In genomic region chr4:45407703-45408334, GRCm38 (mm10) we compare ENCODE assay signal across 8 mouse cellular contexts. TPM values are rescaled to one million over a fixed set of nuclear protein-coding genes. Genes with fewer than 3 reads are reported as not detected.
DNase-seq lines count a peak whose midpoint lies in the region; ATAC-seq and TF ChIP-seq lines count a peak whose summit lies in the region.

No protein-coding gene starts in this region.

- no peak for ATAC-seq in embryonic facial prominence, embryonic 12.5 days (ENCODE audit: insufficient number of reproducible peaks, insufficient read depth, low FRiP score, low TSS enrichment)
- peak; percentile 7; the same call in 1 of the 2 replicates for ATAC-seq in intestine, postnatal 0 days

- H3K9ac ChIP-seq in embryonic facial prominence, embryonic 12.5 days, result peak overlapping the region; percentile 90
- peak overlapping the region; percentile 98 for H3K9ac ChIP-seq in intestine, postnatal 0 days (ENCODE audit: low read depth, low read length)

- intact Hi-C loops in gastrocnemius, adult 2 months (cut with DNase I), result loop anchor here (10.0 kb wide), 1 partner anchor 393 kb away; the partner anchor contains the start of genes Polr1e and Zbtb5
- intact Hi-C loops in left cerebral cortex, postnatal 10 days (cut with DNase I), result no loop called here

- peak overlapping the region; percentile 97 for H3K27ac ChIP-seq in gastrocnemius, adult 2 months
- H3K27ac ChIP-seq in embryonic facial prominence, embryonic 12.5 days, result peak overlapping the region; percentile 83; the same call in 1 of the 2 replicates
- H3K27ac ChIP-seq in intestine, postnatal 0 days (ENCODE audit: low read depth, low read length), result peak overlapping the region; percentile 98

- H3K4me3 ChIP-seq in gastrocnemius, adult 2 months, result peak overlapping the region; percentile 98
- H3K4me3 ChIP-seq in embryonic facial prominence, embryonic 12.5 days, result peak overlapping the region; percentile 88
- H3K4me3 ChIP-seq in intestine, postnatal 0 days (ENCODE audit: low read depth, low read length), result peak overlapping the region; percentile 95

- peak overlapping the region; percentile 69 for H3K4me2 ChIP-seq in embryonic facial prominence, embryonic 12.5 days (replicated peaks)
- H3K4me2 ChIP-seq in intestine, postnatal 0 days (replicated peaks; ENCODE audit: low read depth), result peak overlapping the region; percentile 64

- DNase-seq in gastrocnemius, adult 2 months, result no peak
- DNase-seq in gastrocnemius, adult 18-20 months (ENCODE audit: low spot score), result no peak
- DNase-seq in ES-CJ7 (ENCODE audit: low read depth, low spot score), result peak; percentile 61
- peak; percentile 13 for DNase-seq in lung, postnatal 14 days
- peak; percentile 59 for DNase-seq in yolk sac, embryonic 10.5 days (ENCODE audit: low spot score)
- no peak for DNase-seq in left cerebral cortex, postnatal 10 days (ENCODE audit: extremely low spot score in 1 of 2, low spot score in 2 of 2)

- no peaks in the 10 kb centered on the region for H3K27me3 ChIP-seq in embryonic facial prominence, embryonic 12.5 days
- H3K27me3 ChIP-seq in intestine, postnatal 0 days (replicated peaks; ENCODE audit: control insufficient read depth, insufficient read depth, low read length), result no peaks in the 10 kb centered on the region

- peaks cover 18% of the 10 kb centered on the region for H3K36me3 ChIP-seq in embryonic facial prominence, embryonic 12.5 days
- H3K36me3 ChIP-seq in intestine, postnatal 0 days (ENCODE audit: control insufficient read depth, insufficient read depth), result peaks cover 13% of the 10 kb centered on the region; the same call in 1 of the 2 replicates

- WGBS in embryonic facial prominence, embryonic 12.5 days, result 1% methylated on average over 19 of the region's 19 CpGs
- under 1% methylated on average over 19 of the region's 19 CpGs for WGBS in intestine, postnatal 0 days

- H3K9me3 ChIP-seq in embryonic facial prominence, embryonic 12.5 days, result no peaks in the 10 kb centered on the region
- H3K9me3 ChIP-seq in intestine, postnatal 0 days (ENCODE audit: control insufficient read depth), result no peaks in the 10 kb centered on the region

- no peak for TF ChIP-seq CTCF in gastrocnemius, adult 2 months (IDR thresholded peaks at IDR 0.05)
- TF ChIP-seq CTCF in intestine, postnatal 0 days (IDR thresholded peaks at IDR 0.05; ENCODE audit: low read depth), result no peak

- H3K4me1 ChIP-seq in embryonic facial prominence, embryonic 12.5 days, result peaks cover 15% of the 10 kb centered on the region
- peaks cover 8% of the 10 kb centered on the region; the same call in 1 of the 2 replicates for H3K4me1 ChIP-seq in intestine, postnatal 0 days (replicated peaks; ENCODE audit: control insufficient read depth, insufficient read depth, low read length)

RNA-seq across cellular contexts. Expression of gene Slc25a51, which starts 0.7 kb away (rescaled TPM):
- total RNA-seq in gastrocnemius, adult 2 months (2021), result 10 to 100 TPM; 90.1 to 99.7 TPM
- total RNA-seq in gastrocnemius, adult 18-20 months (2021), result 10 to 100 TPM; 90.9 to 92.9 TPM
- polyA plus RNA-seq in embryonic facial prominence, embryonic 12.5 days (2016; fragmentation: Nextera tagmentation; extraction: Ambion mirVana), result 79.8 and 80.5 TPM in 2 replicates
- polyA plus RNA-seq in intestine, postnatal 0 days (2015; fragmentation: Nextera tagmentation; extraction: Ambion mirVana), result 39.7 and 40.9 TPM in 2 replicates
- total RNA-seq in left cerebral cortex, postnatal 10 days (2021), result 100 to 1,000 TPM; 100 to 105 TPM

Comparison
In these comparisons a context has a peak if more than half of its experiments do, and no peak if none do; other contexts are left out.
1. DNase-seq: peak in ES-CJ7 (single experiment), lung, postnatal 14 days (single experiment) and yolk sac, embryonic 10.5 days (single experiment); none in gastrocnemius, adult 2 months (single experiment), gastrocnemius, adult 18-20 months (single experiment) and left cerebral cortex, postnatal 10 days (0 of 2).
2. Peak in every context shown above with its lines, with median percentiles within 50 percentile points of each other: H3K27ac ChIP-seq and H3K4me3 ChIP-seq.